9 mouse cellular contexts compared by ENCODE assay signal in genomic region chr17:71283237-71283636, GRCm38 (mm10). TPM values are rescaled to one million over a fixed set of nuclear protein-coding genes. Genes with fewer than 3 reads are reported as not detected.
DNase-seq lines count a peak whose midpoint lies in the region; ATAC-seq and TF ChIP-seq lines count a peak whose summit lies in the region.
"Had no signal": no experiment of that assay in that cellular context is flagged by ENCODE, and none has a peak within 500 bp of the region (broad histone marks: within the 10 kb centered on the region; RNA-seq: fewer than 3 reads in every experiment).

No protein-coding gene starts in this region.

- no peak for DNase-seq in limb, embryonic 10.5 days (ENCODE audit: low spot score)
- peak; percentile 89 for DNase-seq in gastrocnemius, postnatal 14 days
- peak; percentile 93 for DNase-seq in heart, postnatal 4 days
- DNase-seq in lung, postnatal 0 days (ENCODE audit: low spot score): peak; percentile 88
- DNase-seq in MN1 (ENCODE audit: low spot score): no peak
- DNase-seq in layer of hippocampus, adult 9-11 months: no peak
- no peak for DNase-seq in frontal cortex, postnatal 14 days (ENCODE audit: low spot score in 2 of 2)
- DNase-seq: right cerebral cortex, adult 18-20 months had no signal

- WGBS in limb, embryonic 12.5 days: 90% methylated on average over 4 of the region's 4 CpGs
- 95% methylated on average over 4 of the region's 4 CpGs for WGBS in limb, embryonic 10.5 days
- 55% methylated on average over 4 of the region's 4 CpGs for WGBS in lung, postnatal 0 days

- ATAC-seq in limb, embryonic 12.5 days (ENCODE audit: insufficient number of reproducible peaks, insufficient read depth, low FRiP score, low TSS enrichment, low read depth): peak; percentile 58; the same call in 1 of the 2 replicates
- ATAC-seq in lung, postnatal 0 days: peak; percentile 75

- H3K27me3 ChIP-seq in limb, embryonic 12.5 days: no peaks in the 10 kb centered on the region
- no peaks in the 10 kb centered on the region for H3K27me3 ChIP-seq in limb, embryonic 10.5 days (ENCODE audit: low read depth, poor library complexity, severe bottlenecking)
- no peaks in the 10 kb centered on the region for H3K27me3 ChIP-seq in lung, postnatal 0 days (replicated peaks; ENCODE audit: insufficient read depth, low read length)

- TF ChIP-seq CTCF in lung, postnatal 0 days (IDR thresholded peaks at IDR 0.05): no peak

- H3K36me3 ChIP-seq in limb, embryonic 12.5 days: peaks cover 6% of the 10 kb centered on the region; the same call in 1 of the 2 replicates
- peaks cover 11% of the 10 kb centered on the region for H3K36me3 ChIP-seq in limb, embryonic 10.5 days
- no peaks in the 10 kb centered on the region for H3K36me3 ChIP-seq in lung, postnatal 0 days (ENCODE audit: insufficient read depth, low read length)

- H3K9me3 ChIP-seq in limb, embryonic 12.5 days: no peaks in the 10 kb centered on the region
- H3K9me3 ChIP-seq in limb, embryonic 10.5 days (replicated peaks): no peaks in the 10 kb centered on the region
- H3K9me3 ChIP-seq in lung, postnatal 0 days (ENCODE audit: low read length): no peaks in the 10 kb centered on the region

- no peak overlapping the region for H3K4me3 ChIP-seq in limb, embryonic 12.5 days (replicated peaks)
- no peak overlapping the region for H3K4me3 ChIP-seq in limb, embryonic 10.5 days
- no peak overlapping the region for H3K4me3 ChIP-seq in lung, postnatal 0 days (ENCODE audit: low read depth, low read length)

- H3K4me1 ChIP-seq in limb, embryonic 12.5 days (replicated peaks): peaks cover 21% of the 10 kb centered on the region
- peaks cover 24% of the 10 kb centered on the region for H3K4me1 ChIP-seq in limb, embryonic 10.5 days
- peaks cover 11% of the 10 kb centered on the region; the same call in 1 of the 2 replicates for H3K4me1 ChIP-seq in lung, postnatal 0 days (ENCODE audit: insufficient read depth, low read depth, low read length)

- no peak overlapping the region for H3K9ac ChIP-seq in limb, embryonic 12.5 days (replicated peaks)
- H3K9ac ChIP-seq in lung, postnatal 0 days (replicated peaks; ENCODE audit: low read depth): no peak overlapping the region

- peak overlapping the region; percentile 17; the same call in 1 of the 2 replicates for H3K27ac ChIP-seq in limb, embryonic 12.5 days
- no peak overlapping the region for H3K27ac ChIP-seq in limb, embryonic 10.5 days
- no peak overlapping the region for H3K27ac ChIP-seq in lung, postnatal 0 days (ENCODE audit: low read length)

- no peak for TF ChIP-seq EP300 in lung, postnatal 0 days (IDR thresholded peaks at IDR 0.05)

- H3K4me2 ChIP-seq in limb, embryonic 12.5 days: no peak overlapping the region
- no peak overlapping the region for H3K4me2 ChIP-seq in lung, postnatal 0 days (replicated peaks; ENCODE audit: low read depth, low read length)

- intact Hi-C loops in gastrocnemius, postnatal 14 days (cut with DNase I; ENCODE audit: low total_unique reads): no loop called here

RNA-seq across cellular contexts. Expression of gene Emilin2, which starts 28.5 kb away (rescaled TPM):
- 22.9 and 23.7 TPM in 2 replicates for polyA plus RNA-seq in limb, embryonic 12.5 days (2016; fragmentation: Nextera tagmentation; extraction: Ambion mirVana)
- 30.0 and 36.1 TPM in 2 replicates for polyA plus RNA-seq in limb, embryonic 10.5 days (2016; fragmentation: Nextera tagmentation; extraction: Ambion mirVana)
- total RNA-seq in gastrocnemius, postnatal 14 days (2021): 10 to 100 TPM; 17.1 to 24.8 TPM
- total RNA-seq in heart, postnatal 4 days (2021): 100 to 1,000 TPM; 169 to 172 TPM
- 4.3 and 5.0 TPM in 2 replicates for polyA plus RNA-seq in lung, postnatal 0 days (2015; fragmentation: Nextera tagmentation; extraction: Ambion mirVana)

Comparison
In these comparisons a context has a peak if more than half of its experiments do, and no peak if none do; other contexts are left out.
1. DNase-seq: peak in gastrocnemius, postnatal 14 days (single experiment), heart, postnatal 4 days (single experiment) and lung, postnatal 0 days (single experiment); none in limb, embryonic 10.5 days (single experiment), MN1 (single experiment), layer of hippocampus, adult 9-11 months (single experiment) and frontal cortex, postnatal 14 days (0 of 2).